Mouse (Mus musculus) ZHBTc4 (cell line): ENCODE results near the gene Naa35.
A peak's percentile ranks its signal among the peaks of the same experiment; 100 is the strongest.

Experiments
- DNase-seq: peaks from one replicate; pipeline ENCODE4 v3.0.0-alpha.2; 2011; ENCODE audit warnings: low read depth, low spot score

The Naa35 gene

DNA sequence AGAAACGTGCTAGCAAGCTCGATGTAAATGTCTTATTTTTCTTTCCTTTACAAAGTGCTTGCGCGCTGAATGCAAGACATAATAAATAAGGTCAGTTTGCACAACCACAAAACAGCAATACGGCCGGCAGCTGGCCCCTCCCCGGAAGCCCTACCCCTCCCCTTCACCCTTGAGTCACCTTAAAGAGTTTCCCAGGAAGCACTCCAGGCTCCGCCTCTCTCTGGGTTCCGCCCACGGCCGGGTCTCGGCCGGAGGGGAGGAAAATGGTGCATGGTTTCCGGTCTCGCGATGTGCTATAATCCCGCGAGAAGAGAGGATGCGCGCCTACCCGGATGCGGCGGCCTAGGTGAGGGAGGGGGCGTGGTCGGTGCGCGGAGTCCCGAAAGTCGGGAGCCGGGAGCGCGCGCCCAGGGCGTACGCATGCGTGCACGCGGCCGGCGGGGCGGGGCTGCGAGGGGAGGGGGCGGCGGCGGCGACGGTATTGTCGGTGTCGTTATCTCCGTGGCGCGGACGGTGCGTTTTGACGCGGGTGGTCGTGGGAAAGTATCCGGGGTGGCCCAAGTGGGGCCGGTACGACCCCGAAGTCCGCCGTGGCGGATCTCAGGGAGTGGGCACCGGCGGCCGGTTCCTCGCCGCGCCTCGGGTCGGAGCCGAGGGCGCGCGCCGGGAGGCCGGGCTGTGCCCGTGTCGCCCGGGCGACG, at the start of gene Naa35, which contains the start of gene Agtpbp1:
Gene Naa35, plus strand, starts transcription at position 313 of the 701 bp plus-strand sequence.
Gene Agtpbp1, minus strand, starts transcription at position 281 of the 701 bp plus-strand sequence.
- peak; percentile 99 for DNase-seq

DNA sequence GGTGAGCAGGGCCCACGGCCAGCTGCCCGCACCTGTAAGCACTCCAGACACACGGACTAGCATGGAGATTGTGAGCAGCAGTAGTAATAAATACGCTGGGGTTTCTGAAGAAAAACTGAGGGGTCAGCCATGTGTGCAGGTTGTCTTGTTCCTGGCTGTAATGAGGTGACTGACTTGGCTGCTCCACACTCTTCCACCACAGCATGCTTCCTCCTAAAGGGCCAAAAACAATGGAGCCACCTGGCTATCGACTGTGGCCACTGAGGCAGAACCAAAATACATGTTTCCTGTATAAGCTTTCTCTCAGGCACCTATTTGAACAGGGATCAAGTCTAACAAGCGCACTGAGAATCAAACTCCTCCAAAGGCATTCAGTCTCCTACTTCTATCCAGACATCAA, 49.3 kb upstream of the Naa35 start:
- DNase-seq: no peak

DNA sequence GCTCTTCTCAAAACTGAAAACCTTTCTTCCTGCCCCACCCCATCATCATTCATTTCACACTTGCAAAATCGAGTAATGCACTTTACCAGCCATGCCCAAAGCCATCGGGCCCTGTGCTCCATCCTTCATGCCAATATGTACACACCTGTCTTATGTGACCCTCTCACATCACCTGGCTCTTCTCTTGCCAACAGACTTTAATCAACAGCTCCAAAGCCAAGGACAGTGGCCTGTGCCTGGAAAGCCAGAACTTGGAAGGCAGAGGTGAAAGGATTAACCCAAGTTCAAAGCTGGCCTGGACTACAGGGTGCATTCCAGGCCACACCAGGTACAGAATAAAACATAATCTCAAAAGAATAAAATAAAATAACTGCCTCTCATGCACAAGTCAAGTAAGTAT, 48.4 kb upstream of the Naa35 start:
- no peak for DNase-seq

DNA sequence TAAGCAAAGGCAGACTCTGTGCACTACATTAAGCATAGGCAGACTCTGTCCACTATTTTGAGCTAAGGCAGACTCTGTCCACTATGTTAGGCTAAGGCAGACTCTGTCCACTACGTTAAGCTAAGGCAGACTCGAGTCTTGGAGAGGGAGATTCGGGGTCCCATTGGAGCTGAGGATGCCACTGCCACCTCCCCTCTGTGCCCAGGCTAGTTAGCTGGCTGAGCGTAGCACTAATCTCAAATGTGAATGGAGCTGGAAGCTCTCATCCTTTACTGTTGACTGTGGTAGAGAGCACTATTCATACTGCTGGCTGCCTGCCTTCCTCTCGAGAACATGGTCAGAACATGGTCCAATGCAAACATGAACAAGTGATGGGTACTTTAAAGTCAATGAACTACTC, 46.4 kb upstream of the Naa35 start:
- no peak for DNase-seq

DNA sequence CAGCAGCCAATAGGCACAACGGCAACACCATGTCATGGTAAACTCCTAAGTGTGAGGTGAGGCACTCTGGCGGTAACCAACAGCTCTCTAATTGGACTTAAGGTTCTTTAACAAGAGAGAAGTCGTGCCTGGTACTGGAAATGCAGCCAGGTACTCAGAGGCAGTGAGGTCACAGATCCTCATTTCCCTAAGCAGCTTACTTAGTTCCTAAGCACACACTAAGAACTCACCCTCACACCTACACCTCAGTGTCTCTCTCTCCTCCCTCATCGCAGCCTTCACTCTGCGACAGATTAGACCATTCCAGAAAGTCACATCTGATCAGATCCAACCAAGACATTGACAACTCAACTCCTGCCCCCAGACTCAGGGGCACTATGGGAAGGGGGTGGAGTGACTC, 45.0 kb upstream of the Naa35 start:
- DNase-seq: no peak

DNA sequence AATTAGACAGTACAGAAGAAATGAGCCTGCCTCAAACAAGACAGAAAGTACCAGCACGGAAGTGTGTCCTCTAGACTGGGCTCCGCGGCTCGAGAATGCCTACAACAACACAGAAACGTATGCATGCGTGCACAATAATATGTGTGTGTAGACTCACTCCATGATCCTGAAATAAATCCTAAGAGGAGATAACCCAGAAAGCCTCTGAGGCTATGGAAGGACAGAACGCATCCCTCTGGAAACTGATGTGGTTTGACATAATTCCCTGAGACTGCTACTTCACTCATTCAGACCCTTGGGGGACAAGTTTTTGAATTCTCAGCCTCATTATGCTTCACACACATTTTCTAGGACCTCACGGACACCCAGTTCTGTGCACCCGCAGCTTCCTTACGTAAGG, 42.6 kb upstream of the Naa35 start:
- DNase-seq: no peak

DNA sequence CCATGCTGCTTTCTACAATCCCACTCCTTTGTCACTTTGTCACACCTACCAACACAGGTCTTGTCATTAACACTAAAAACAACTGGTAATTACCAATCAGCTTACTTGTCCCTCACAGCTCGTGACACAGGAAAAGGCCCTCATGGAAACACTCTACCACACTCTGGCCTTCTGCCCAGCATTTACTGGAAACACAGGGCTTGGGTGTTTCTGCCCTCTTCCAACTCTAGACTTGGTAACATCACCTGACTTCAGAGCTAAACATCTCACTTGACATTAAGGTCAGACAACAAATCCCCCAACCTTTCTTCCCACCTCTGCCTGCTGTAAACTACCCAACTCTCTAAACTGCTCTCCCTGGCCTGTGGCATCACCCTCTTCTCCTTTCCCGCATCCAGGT, 38.0 kb upstream of the Naa35 start:
- no peak for DNase-seq

DNA sequence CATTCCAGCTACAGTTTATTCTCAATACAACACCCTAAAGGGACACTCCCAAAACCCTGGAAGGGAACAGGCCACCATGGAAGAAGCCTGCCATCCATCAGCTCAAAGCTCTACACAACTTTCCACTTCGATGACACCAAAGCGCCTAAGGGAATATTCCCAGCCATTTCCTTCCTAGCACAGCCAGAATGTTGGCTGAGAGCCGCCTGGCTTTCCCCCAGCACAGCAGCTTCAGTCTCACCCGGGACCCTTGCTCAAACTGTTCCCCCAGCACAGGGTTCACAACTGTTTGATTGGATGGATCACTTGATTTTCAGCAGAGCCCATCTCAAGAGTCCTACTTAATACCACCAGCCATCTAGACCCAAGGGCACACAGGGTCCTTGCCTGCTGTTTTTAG, 37.3 kb upstream of the Naa35 start:
- no peak for DNase-seq

DNA sequence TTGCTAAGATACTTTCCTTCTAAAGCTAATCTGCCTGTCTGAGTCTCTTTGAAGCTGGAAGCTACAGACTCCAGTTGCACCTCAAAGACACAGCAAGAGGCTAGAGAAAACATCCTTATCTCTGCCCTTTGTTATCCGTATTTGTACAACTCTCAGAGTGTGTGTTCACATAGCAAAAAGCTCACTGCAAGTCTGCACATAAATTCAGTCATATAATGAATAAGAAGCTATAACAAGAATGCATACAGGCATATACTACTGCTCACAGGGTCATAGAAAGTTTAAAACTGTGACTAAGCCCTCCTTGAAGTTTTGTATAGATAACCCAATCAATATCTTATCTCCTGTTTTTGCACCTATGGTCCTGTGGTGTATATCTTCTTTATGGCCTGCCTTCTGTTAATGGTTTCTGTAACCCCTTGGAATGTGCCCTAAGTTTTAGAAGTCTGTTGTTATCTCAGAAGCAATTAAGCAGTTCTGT, 35.7 kb upstream of the Naa35 start:
- DNase-seq: no peak

DNA sequence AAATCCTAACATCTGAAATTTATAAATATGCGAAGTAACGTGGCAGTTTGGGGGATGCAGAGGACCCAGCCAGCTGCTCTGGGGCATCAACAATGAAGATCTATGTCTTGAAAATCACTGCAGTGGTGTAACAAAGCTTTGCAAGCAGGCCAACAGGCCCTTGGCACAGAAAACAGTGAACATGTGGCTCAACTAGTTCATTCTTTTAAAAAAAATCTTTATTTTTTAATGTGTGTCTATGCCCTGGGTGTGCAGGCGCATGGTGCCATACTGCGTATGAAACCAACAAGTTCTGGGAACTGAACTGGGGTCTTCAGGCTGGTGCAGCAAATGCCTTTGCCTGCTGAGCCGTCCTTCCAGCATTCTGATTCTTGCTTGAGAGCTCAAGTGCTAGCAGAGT, 32.8 kb upstream of the Naa35 start:
- DNase-seq: no peak

DNA sequence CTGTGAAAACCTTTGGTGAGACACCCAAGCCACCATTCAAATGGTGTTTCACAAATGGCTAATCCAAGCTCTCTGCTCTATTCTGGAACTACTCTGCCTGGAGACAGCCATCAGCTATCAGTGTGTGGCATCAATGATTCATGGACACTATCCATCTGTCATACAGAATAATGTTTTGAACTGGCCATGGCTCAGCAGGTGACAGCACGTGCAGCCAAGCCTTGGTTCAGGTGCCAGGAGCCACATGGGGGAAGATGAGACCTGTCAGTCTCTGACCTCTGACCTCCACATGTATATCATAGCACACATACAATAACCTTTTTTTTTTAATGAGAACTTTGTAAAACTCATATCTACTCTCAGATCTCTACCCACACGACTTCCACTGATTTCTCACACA, 32.3 kb upstream of the Naa35 start:
- DNase-seq: no peak

DNA sequence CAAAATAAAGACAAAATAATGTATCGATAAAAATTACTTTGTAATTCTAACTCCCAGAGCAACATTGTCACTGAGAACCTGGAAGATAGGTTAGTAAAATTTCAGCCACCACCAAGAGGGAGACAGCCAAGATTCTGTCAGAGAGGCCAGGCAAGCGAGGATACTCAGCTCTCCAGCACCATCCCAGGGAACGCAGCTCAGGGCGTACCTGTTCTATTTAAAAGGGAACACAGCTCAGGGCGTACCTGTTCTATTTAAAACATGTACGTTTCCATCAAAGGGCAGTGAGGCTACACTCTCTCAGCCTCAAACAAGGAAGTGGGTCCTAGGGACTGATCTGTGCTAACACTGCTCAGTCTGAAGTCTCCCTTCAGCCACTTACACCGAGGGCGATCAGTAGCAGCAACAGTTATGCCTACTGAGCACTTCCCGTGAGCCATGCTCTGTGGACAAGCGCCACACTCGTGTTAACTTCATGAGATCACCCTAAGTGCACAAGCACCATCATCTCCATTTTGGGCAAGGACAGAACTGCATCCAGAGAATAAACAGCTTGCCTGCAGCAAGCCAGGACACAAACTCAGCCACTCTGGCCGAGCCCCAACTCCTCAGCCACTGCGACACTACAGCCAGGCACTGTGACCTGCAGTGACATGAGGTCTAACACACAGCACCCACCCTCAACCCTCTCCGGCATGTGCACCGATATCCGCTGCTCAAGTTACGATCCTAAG, 30.1 kb upstream of the Naa35 start:
- DNase-seq: peak; percentile 9

DNA sequence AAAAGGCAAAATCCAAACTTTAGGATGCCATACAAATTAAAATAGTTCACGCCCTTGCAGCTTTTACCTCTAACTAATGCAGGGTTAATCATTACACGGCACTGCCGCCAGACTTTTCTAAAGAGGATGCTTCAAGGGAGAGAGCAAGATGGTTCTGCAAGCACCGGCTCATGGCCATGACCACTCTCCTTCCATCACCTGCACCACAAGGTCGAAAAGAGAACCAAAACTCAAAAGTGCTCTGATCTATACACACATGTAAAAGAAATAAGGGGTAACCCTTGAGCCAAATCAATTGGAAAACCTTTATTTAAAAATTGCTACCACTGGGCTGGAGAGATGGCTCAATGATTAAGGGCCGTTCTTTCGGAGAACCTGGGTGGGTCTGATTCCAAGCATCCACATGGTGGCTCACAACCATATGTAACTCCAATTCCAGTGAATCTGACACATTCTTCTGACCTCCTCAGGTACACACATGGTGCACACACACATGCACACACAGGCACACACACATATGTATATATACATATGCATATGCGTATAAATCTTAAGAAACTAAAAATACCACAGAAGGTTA, 29.4 kb upstream of the Naa35 start:
- DNase-seq: no peak

DNA sequence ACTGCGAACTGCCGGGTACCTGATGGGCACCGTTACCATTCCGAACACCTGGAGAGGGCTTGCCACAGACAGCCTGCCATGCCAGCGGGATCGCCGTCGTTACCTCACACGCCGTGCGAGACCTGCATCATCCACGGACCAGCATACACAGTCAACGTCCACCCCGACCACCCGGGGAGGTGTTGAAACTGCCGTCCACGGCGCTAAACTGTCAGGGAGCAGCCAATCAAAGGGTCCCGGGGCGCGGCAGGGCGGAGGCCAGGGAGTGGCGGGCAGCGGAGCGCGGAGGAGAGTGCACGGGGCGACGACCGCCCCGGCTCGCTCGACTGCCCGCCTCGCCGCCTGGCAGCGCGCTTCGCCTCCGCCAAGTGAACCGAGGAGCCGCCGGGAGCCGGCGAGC, 28.4 kb upstream of the Naa35 start:
- DNase-seq: peak; percentile 60

DNA sequence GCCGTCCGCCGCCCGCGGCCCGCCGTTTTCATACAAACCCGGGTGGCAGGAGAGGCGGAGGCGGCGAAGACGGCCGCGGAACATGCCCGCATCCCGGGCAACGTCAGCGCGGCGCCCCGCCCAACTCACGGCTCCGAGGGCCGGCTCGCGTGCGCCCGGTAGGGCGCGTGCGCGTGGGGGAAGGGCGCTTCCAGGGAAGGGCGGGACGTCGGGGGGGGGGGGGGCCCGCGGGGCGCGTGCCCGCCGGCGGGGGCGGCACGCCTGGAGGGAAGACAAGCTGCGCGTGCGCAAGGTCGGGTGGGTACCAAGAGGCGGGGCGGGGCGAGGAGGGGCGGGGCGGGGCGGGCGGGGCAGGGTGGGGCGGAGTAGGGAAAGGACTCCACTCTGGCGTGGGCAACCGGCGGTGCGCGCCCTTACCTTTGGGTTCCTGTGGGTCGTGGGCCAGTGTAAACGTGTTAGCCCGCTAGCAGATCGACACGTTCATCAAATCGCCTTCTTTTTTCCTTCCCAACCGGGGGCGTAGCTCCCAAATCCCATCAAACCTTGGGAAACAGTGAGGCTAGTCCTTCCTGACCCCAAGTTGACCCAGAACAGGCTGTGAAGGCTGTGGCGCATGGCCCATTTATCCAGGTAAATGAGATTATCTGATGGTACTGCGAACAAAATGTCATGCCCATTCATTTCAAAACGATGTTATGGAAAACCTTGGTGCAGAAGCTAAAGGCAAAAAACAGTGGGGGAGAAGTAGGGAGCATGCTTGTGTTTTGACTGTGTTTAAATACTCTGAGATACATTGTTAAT, 27.7 kb upstream of the Naa35 start:
- DNase-seq: peak; percentile 85

DNA sequence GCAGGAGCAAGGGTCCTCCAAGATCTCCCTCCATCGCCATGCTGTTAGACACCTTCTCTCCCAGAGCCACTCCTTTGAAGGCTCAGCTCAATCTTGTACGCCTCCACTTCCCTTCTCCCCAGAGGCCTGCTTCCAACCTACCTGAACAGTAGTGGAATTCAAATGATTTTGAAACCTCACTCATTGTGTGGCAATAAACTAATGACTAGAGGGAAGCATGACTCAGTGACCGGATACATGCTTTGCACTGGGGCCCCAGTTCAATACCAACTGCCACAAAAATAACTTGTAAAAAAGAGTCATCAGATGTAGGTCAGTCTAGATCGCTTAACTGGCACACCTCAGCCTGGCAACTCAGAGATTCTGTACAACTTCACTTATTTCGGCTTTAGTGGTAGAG, 26.3 kb upstream of the Naa35 start:
- DNase-seq: no peak

DNA sequence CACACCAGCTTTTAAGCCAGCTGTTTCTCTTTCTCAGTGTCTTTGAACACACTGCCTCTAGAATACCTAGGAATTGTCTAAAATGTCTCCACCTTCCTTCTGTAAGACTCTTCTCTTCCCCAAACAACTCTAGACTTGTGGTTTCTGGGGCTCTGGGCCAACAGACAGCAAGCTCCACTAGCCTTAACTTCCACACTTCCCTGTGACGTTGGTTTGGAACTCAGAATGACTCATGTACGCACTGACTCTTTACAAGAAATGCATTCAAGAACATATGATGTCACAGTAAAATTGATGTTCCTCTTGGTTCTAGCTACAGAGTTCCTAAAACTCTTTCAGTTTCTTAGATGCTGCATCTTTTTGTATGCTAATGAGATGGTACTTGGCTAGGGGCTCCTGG, 22.6 kb upstream of the Naa35 start:
- DNase-seq: no peak

DNA sequence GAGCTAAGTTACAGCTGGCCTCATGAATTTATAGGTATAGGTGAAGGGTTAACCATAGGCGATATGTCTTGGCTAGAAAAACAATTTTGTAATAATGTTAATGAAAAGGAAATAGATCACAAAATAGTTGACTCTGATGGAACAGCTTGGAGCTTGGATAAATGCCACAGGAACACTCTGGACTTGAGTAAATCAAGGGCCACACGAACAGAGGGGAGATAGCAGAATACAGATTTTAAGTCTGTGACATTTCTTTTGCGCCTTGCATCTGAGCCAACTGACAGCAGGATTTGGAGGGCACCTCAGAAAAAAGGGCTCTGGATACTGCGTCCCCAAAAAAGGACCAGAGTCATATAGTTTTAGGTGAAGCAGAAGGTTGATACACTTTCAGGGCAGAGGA, 20.6 kb upstream of the Naa35 start:
- DNase-seq: no peak

DNA sequence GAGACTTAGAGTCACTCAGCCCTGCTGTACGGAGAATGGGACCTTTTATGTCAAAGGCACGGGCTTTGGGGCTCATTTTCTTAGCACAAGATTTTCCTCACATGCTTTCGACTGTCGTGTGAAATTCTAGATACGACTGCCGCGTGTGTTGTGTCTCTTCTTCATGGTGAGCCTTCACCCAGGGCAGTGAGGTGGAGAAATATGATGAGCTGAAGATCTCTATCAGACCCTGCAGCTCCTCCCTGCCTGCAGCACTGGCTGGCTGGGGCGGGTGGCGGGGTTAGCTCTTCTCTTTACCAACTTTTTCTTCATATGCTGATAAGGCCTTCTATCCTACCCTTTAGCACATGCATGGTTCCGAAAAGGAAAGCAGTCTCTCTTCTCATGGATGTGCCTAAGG, 20.1 kb upstream of the Naa35 start:
- DNase-seq: no peak

DNA sequence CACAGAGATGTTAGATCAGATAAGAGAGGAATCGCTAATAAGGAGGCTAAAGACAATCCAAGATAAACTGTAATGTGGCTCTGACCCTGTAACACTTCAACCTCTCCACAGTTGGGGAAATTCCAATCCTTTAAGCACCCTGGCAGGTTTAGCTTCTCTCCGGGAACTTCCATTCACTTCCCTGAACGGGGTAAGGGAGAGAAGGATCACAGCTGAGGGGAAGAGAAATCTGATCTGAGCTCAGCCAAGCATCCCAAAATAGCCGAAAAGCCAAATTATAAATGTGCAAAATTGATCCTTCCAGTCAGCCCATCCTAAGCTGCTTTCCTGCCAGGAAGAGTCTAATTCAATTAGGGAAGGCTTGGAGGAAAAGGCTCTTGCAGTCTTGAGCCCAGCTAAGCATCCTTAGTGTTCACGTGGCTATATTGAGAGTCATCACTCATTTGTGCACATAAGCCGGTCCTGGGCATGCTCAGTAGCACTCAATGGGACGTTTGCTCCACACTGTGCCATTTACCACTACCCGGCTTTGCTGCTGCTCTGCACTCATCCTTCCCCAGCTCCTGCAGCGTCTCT, 19.0 kb upstream of the Naa35 start:
- DNase-seq: no peak

DNA sequence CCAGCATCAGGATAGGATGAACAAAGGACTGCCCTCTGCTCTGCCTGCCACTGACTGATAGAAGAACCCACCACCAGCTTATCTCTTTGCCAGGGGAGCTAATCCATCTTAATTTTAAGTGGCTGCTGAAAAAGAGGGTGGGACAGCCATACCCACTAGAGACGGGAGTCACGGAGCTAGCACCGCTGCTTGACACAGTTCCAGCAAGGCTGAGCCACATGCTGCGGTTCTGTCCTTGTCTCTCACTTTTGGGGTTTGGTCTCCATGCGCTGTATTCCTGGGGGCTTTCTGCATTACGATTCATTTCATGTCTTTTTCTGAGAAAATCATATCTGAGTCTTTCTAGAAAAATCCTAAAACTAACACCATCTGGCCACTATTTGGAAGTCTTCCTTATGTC, 14.0 kb upstream of the Naa35 start:
- DNase-seq: no peak

DNA sequence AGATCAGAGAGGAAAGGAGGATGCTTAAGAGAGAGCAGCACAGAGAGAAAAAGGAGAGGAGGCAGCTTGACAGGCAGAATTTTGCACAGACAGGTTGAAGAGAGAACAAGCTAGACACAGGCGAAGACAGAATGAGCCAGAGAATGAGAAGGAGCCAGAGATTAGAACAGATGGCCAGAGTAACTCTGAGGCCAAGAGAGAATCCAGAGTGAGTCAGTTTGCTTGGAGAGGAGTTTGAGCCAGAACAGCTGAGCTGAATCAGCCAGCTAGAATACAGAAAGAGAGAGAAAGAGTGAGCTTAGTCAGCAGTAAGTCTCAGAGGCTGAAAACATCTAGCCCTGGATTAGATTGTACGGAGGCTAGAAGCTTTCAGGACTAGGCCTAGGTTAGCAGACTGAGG, 12.5 kb upstream of the Naa35 start:
- DNase-seq: no peak
